Mouse (Mus musculus) kidney, embryonic 15.5 days (tissue): ENCODE results near the gene Mfn1. TPM values are rescaled to one million over a fixed set of nuclear protein-coding genes. Genes with fewer than 3 reads are reported as not detected.

Experiments
- ATAC-seq: fragments of 200-750 bp; cut with Nextera tagmentation; replicated peaks from 2 replicates; pipeline ENCODE4 v1.8.0; 2017; ENCODE audit warnings: moderate TSS enrichment; ENCODE audit not compliant: low FRiP score
- H3K27ac ChIP-seq: fragments of 300-500 bp; sonication (generic); 2 replicates; pipeline ENCODE4 v1.5.1; 2015; ENCODE audit warnings: mild to moderate bottlenecking, inconsistent platforms
- H3K27me3 ChIP-seq: fragments of 300-500 bp; sonication (generic); 2 replicates; pipeline ENCODE4 v1.6.1; 2015; ENCODE audit warnings: inconsistent platforms
- H3K36me3 ChIP-seq: fragments of 300-500 bp; sonication (generic); 2 replicates; pipeline ENCODE4 v1.6.1; 2015; ENCODE audit warnings: inconsistent platforms
- H3K4me1 ChIP-seq: fragments of 300-500 bp; sonication (generic); 2 replicates; pipeline ENCODE4 v1.6.1; 2015; ENCODE audit warnings: inconsistent platforms
- H3K4me2 ChIP-seq: fragments of 300-500 bp; sonication (generic); 2 replicates; pipeline ENCODE4 v1.6.1; 2015; ENCODE audit warnings: moderate library complexity, mild to moderate bottlenecking, inconsistent platforms
- H3K4me3 ChIP-seq: fragments of 300-500 bp; sonication (generic); replicated peaks from 2 replicates; pipeline ENCODE4 v1.5.1; 2015; ENCODE audit warnings: mild to moderate bottlenecking, inconsistent platforms
- H3K9ac ChIP-seq: fragments of 300-500 bp; sonication (generic); 2 replicates; pipeline ENCODE4 v1.6.1; 2015; ENCODE audit warnings: mild to moderate bottlenecking, inconsistent platforms
- H3K9me3 ChIP-seq: fragments of 300-500 bp; sonication (generic); replicated peaks from 2 replicates; pipeline ENCODE4 v1.6.1; 2016; ENCODE audit warnings: inconsistent platforms
- WGBS: fragments of 180-500 bp; shearing (Covaris S2); methylation state at CpG from one replicate; pipeline ENCODE4 v1.1.7; 2015; ENCODE audit warnings: mixed read lengths; 5-methylcytosine and 5-hydroxymethylcytosine counted together
- polyA plus RNA-seq: library from polyadenylated mRNA; unstranded; fragments of >200 nt; fragmentation: Nextera tagmentation; extraction: Ambion mirVana; gene quantifications from 2 replicates; pipeline ENCODE4 v1.2.1, GENCODE M21; 2015

The Mfn1 gene
- 32.3 and 33.4 TPM in 2 replicates for polyA plus RNA-seq

DNA sequence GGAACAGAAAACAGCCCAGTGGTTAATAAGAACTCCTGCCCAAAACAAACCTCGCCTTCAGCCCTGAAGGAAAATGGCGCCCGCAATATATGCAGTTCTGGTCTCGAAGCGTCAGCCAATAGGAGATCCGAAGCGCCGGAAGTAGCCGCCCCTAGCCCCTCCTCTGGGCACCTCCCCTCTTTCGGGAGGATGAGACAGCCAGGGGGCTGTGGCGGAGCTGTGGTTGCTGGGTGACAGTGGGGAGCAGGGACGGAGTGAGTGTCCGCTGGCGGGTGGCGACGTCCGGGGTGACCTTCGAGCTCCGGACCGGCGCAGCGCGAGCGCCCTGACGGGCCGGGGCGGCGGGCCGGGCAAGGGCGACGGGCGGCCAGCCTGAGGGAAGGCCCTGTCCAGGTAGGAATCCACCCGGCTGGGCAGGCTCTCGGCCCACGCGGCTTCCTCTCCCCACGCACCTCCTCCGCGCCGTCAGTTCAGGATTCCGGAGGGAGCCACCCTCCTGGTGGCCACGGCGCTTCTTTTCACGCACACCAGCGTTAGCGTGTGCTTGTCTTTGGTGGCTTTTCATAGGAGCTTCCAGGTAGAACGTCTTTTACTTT lies at the start of gene Mfn1:
TSS of gene Mfn1 (plus strand) at position 163 of the 596 bp plus-strand sequence.
- WGBS, result under 1% methylated on average over 47 of the region's 47 CpGs
- H3K27ac ChIP-seq, result peak within 1 kb of the TSS; percentile 81
- ATAC-seq, result peak; percentile 99
- H3K4me2 ChIP-seq, result peak within 1 kb of the TSS; percentile 67
- H3K9me3 ChIP-seq, result peaks cover 7% of the 10 kb centered on the region; the same call in 1 of the 2 replicates
- H3K9ac ChIP-seq, result peak within 1 kb of the TSS; percentile 81
- H3K4me3 ChIP-seq, result peak within 1 kb of the TSS; percentile 96
- H3K27me3 ChIP-seq, result no peaks in the 10 kb centered on the region
- H3K4me1 ChIP-seq, result 0 out of 2 replicates have a peak, but pooled peaks cover 3% of the 10 kb centered on the region
- H3K36me3 ChIP-seq, result peaks cover 34% of the 10 kb centered on the region

DNA sequence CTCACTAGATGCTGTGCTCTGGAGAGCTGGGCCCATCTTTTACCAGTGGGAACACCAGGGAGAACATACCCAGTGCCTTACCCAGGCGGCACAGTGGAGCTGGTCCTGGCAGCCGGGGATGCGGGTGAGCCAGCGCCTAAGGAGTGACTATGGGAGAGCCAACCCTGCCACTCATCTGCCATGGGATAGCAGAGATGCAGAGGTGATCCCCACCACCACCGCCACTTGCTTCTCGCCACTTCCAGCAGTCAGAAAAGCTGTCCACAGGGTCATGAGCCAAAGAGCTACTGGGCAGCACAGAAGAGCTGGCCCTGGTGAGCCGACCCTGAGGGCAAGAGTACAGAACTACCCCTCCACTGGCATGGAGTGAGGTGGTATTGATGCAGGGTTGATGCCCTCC lies 49.3 kb upstream of the Mfn1 start:
- no peak overlapping the region for H3K4me3 ChIP-seq
- no peak overlapping the region for H3K27ac ChIP-seq
- no peak for ATAC-seq
- H3K4me1 ChIP-seq, result no peaks in the 10 kb centered on the region
- no peak overlapping the region for H3K4me2 ChIP-seq
- H3K9ac ChIP-seq, result no peak overlapping the region
- 92% methylated on average over 7 of the region's 7 CpGs for WGBS
- no peaks in the 10 kb centered on the region for H3K27me3 ChIP-seq
- H3K9me3 ChIP-seq, result no peaks in the 10 kb centered on the region
- no peaks in the 10 kb centered on the region for H3K36me3 ChIP-seq

DNA sequence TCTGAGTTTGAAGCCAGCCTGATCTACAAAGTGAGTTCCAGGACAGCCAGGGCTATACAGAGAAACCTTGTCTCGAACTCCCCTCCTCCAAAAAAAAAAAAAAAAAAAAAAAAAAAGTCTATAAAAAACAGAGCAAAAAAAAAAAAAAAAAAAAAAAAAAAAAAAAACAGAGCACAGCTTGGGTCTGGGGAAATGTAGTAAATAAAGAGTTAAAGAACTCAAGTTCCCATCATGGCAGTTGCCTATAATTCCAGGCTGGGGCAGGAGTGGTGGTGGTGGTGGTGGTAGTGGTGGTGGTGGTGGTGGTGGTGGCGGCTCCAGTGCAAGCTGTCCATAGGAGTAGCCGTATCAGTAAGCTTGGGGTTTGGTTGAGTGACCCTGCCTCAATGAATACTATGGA lies 46.2 kb upstream of the Mfn1 start:
- H3K4me3 ChIP-seq, result no peak overlapping the region
- no peak for ATAC-seq

DNA sequence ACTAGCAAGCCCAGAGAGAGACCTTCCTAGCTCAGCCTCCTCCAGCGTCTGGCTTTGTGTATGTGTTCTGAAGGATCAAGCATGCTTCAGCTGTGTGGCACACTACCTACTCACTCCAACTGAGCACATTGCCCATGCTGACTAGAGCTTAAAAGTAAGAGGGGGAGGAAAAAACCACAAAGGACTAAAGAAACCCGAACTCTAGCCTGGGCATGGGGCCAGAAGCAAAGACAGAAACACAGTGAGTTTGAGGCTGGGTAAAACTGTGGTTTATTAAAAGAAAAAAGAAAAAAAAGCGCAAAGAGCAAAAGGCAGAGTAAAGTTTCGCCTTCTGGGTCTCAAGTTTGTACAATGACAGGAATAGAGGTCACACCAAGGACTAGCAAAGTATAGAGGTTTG lies 42.7 kb upstream of the Mfn1 start:
- Histone ChIP-seq H3K27me3 (no peaks in the 10 kb centered on the region), H3K4me1 (no peaks in the 10 kb centered on the region), H3K9ac (no peak overlapping the region), H3K27ac (no peak overlapping the region), H3K9me3 (no peaks in the 10 kb centered on the region), H3K36me3 (no peaks in the 10 kb centered on the region), H3K4me2 (no peak overlapping the region), H3K4me3 (no peak overlapping the region)
- 76% methylated on average over 4 of the region's 4 CpGs for WGBS
- ATAC-seq, result no peak

More for the DNA sequence above, 46.2 kb upstream of the Mfn1 start:
- Histone ChIP-seq H3K9me3 (no peaks in the 10 kb centered on the region), H3K9ac (no peak overlapping the region), H3K4me1 (no peaks in the 10 kb centered on the region), H3K27ac (no peak overlapping the region), H3K36me3 (no peaks in the 10 kb centered on the region), H3K4me2 (no peak overlapping the region), H3K27me3 (no peaks in the 10 kb centered on the region)
- WGBS, result 80% methylated on average over 3 of the region's 3 CpGs

DNA sequence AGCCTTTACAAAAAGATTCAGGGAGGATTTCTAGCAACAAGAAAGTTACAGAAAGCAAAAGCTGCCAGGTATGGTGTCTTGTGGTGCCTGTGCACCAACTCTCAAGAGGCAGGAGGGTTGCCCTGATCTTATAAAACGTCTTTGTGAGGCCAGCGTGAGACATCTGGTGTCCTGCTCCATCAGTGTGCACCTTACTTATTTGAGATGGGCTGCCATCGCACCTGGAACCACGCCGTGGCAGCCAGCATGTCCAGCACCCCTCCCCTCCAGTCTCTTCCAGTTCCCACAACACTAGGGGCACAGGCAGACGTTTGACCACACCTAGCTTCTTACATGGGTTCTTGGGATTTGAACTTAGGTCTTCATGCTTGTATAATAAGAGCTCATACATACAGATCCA lies 41.1 kb upstream of the Mfn1 start:
- ATAC-seq, result no peak
- no peak overlapping the region for H3K4me3 ChIP-seq
- no peak overlapping the region for H3K9ac ChIP-seq
- H3K27ac ChIP-seq, result no peak overlapping the region
- 86% methylated on average over 6 of the region's 6 CpGs for WGBS
- H3K4me2 ChIP-seq, result no peak overlapping the region
- no peaks in the 10 kb centered on the region for H3K27me3 ChIP-seq
- no peaks in the 10 kb centered on the region for H3K4me1 ChIP-seq
- no peaks in the 10 kb centered on the region for H3K9me3 ChIP-seq
- H3K36me3 ChIP-seq, result no peaks in the 10 kb centered on the region

DNA sequence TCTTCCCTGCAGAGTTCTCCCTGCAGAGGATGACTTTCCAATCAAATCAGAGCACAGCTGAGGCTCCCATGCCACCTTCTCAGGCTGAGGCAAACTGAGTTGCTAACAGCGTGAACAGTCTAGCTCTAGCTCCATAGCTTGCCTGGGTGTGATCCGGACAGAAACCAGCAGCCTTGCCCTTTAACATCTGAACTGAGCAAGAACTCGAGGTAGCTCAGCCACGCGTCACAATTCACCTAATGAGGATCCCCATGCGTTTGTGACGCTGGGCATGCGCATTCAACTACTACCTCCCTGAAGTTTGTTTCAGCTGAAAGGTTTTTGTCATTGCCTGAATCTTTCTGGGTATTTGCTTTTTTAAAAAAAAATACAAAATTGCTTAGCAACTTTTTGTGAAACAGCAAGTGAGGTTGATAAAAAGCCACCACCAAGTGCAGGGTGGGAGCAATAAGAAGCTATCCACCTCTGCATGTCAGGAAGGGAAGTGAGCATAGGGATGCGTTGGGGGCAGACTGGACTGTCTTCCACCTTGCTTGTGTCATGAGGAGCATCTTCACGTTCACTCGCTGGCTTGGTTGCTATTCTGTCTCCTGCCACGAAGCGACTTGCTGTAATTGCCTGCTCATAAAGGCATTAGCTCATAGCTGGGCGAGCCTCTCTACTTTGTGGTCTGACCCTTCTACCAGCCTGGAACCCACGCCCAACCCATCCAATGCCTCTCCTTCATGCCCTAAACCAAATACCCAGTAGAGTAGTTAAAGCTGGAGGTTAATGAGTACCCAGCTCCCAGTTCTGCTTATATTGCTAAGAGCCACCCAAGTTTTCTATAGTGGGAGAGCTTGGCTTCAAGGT lies 39.0 kb upstream of the Mfn1 start:
- 0 out of 2 replicates have a peak, but pooled peaks have one; percentile 43 for ATAC-seq
- WGBS, result 62% methylated on average over 15 of the region's 15 CpGs
- H3K27me3 ChIP-seq, result no peaks in the 10 kb centered on the region
- no peaks in the 10 kb centered on the region for H3K4me1 ChIP-seq
- H3K27ac ChIP-seq, result no peak overlapping the region
- no peak overlapping the region for H3K9ac ChIP-seq
- H3K36me3 ChIP-seq, result no peaks in the 10 kb centered on the region
- H3K9me3 ChIP-seq, result no peaks in the 10 kb centered on the region
- H3K4me2 ChIP-seq, result no peak overlapping the region
- H3K4me3 ChIP-seq, result no peak overlapping the region

DNA sequence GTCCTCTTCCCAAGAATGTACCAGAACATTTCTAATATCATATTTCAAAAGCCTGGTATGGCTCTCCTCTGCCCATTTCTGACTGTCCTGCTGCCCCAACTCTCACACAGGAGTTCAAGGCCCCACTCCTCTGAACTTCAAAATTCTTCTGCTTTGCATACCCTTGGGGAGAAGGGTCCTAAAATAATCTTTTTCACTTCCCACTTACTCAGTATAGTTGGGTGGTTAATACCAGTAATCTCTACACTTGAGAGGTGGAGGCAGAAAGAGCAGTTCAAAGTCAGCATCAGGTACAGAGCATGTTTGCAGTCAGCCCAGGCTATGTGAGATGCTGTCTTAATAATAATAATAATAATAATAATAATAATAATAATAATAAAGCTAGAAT lies 38.3 kb upstream of the Mfn1 start:
- H3K27ac ChIP-seq, result no peak overlapping the region
- H3K9me3 ChIP-seq, result no peaks in the 10 kb centered on the region
- H3K9ac ChIP-seq, result no peak overlapping the region
- no peak for ATAC-seq
- no peaks in the 10 kb centered on the region for H3K4me1 ChIP-seq
- H3K27me3 ChIP-seq, result no peaks in the 10 kb centered on the region
- H3K36me3 ChIP-seq, result no peaks in the 10 kb centered on the region
- no peak overlapping the region for H3K4me2 ChIP-seq
- H3K4me3 ChIP-seq, result no peak overlapping the region

DNA sequence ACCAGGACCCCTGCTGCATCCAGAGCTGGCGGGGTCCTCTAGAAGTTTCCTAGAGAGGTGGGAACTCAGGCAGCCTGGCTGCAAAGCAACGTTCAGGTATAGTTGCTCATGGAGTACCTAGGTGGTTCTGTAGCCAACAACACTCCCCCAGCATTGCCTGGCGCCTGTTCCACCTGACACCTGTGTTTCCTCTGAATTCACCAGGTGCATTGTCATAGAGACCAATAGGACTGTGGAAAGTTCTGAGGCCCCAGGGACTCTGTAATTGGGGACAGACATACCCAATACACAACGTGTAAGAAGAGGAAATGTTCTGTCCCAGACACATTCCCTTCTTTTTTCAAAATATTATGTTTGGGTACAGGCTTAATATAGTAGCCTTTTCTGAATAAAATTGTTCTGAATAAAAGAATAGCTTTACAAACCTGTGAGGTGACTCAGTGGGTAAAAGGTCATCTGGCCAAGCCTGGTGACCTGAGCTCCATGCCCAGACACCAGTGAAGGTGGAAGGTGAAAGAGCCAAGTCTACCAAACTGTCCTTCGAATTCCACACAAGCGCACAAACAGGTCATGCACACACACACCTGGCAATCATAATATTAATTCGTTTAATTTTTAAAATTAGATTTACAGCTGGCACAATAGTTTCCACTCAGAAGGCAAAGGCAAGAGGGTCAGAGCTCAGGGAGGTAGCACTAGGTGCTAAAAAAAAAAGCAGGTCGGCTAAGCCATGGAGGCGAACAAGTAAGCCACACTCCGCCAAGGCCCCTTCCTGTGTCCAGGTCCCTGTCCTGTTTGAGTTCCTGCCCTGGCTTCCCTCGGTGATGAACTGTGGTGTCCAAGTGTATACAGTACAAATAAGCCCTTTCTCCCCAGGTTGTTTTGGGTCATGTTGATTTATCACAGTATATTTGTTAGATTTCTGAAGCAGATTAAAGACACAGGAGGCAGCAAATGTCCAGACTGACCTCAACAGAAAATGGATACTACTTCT lies 36.9 kb upstream of the Mfn1 start, which contains the start of gene Kcnmb3:
TSS of gene Kcnmb3 (minus strand) at position 135 of the 994 bp plus-strand sequence.
- Histone ChIP-seq H3K27ac (no peak within 1 kb of the TSS), H3K36me3 (no peaks in the 10 kb centered on the region), H3K4me1 (no peaks in the 10 kb centered on the region), H3K9ac (no peak within 1 kb of the TSS), H3K4me2 (no peak within 1 kb of the TSS), H3K9me3 (no peaks in the 10 kb centered on the region), H3K27me3 (no peaks in the 10 kb centered on the region), H3K4me3 (no peak within 1 kb of the TSS)
- ATAC-seq, result no peak
- WGBS, result 80% methylated on average over 11 of the region's 11 CpGs

DNA sequence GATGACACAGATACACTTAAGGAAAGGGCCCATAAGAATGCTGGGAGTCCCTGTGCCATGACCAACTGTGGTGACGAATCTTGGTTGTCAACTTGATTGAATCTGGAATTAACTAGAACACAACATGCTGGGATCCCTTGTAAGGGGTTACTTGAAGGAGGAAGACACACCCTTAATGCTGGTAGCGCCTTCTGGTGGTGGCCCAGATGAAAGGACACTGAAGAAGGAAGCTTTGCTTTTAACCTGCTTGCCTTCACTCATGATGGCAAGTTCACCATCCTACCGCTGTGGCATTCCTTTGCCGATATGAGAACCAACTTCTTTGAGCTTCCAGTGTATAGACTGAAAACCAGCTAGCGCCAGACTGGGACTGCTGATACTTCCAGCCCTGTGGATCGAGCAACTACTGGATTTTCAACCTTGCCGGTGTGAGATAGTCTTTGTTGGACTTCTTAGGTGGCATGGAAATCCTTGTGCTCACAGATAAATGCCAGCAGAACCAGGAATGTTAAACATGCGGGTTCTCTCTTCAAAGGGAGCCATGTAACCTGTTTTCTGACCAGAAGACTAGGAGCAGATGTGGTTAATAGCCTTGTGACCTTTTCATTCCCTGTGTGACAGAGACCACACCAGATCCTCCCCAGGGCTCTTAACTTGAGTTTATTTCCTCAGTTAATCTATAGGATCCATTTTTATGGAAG lies 34.7 kb upstream of the Mfn1 start:
- no peaks in the 10 kb centered on the region for H3K27me3 ChIP-seq
- WGBS, result 84% methylated on average over 8 of the region's 8 CpGs
- no peak overlapping the region for H3K4me2 ChIP-seq
- H3K4me3 ChIP-seq, result no peak overlapping the region
- ATAC-seq, result no peak
- H3K9me3 ChIP-seq, result no peaks in the 10 kb centered on the region
- H3K27ac ChIP-seq, result no peak overlapping the region
- no peaks in the 10 kb centered on the region for H3K4me1 ChIP-seq
- no peak overlapping the region for H3K9ac ChIP-seq
- no peaks in the 10 kb centered on the region for H3K36me3 ChIP-seq

DNA sequence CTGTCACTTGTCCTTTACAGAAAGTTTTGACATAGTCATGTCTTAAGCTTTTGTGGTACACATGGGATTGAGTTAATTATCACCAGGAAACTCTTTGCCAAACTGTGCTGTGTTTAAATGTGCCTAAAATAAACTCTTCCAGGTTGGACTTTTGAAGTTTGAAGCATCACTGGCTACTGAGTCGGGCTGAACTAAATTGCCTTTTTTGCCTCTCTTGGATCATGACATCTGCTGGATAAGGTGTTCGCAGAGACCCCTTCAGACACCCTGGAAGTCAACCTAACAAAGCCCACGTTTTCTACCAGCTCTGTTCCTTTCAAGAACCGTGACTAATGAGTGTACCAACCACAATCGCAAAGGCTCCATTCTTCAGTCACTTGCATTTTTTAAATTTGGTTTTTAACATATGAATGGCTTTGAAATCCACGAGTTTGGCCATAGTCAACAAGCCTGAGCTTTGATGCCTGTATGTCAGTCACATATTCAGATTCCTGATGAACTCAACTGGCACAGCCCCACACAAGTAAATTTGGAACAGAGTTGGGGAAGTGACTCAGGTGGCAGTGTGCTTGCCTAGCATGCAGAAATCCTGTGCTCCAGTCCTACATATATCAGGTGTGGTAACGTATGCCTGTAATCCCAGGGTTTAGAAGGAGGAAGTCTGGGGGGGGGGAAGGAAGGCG lies 34.0 kb upstream of the Mfn1 start:
- Histone ChIP-seq H3K27me3 (no peaks in the 10 kb centered on the region), H3K4me1 (no peaks in the 10 kb centered on the region), H3K9me3 (no peaks in the 10 kb centered on the region), H3K27ac (no peak overlapping the region), H3K36me3 (no peaks in the 10 kb centered on the region), H3K4me2 (no peak overlapping the region), H3K4me3 (no peak overlapping the region), H3K9ac (no peak overlapping the region)
- 71% methylated on average over 8 of the region's 8 CpGs for WGBS
- no peak for ATAC-seq
